Mouse (Mus musculus) CH12.LX (cell line): ENCODE measurements around the gene Il27. TPM values are rescaled to one million over a fixed set of nuclear protein-coding genes. Genes with fewer than 3 reads are reported as not detected.
A peak's percentile ranks its signal among the peaks of the same experiment; 100 is the strongest.

Experiments
- DNase-seq: peaks from one replicate; pipeline ENCODE4 v3.0.0-alpha.2; 2013; ENCODE audit errors: extremely low read depth
- H3K27ac ChIP-seq: 2 replicates; pipeline ENCODE4 v1.5.1; 2012; ENCODE audit warnings: low read depth, mild to moderate bottlenecking, control low read depth, moderate library complexity; ENCODE audit not compliant: insufficient read depth
- H3K27me3 ChIP-seq: replicated peaks from 2 replicates; pipeline ENCODE3; 2012; ENCODE audit warnings: inconsistent platforms
- H3K36me3 ChIP-seq, 2 experiments: replicated peaks in 1 of 2; 2 replicates each; pipeline versions ENCODE3 to v1.6.1; 2012; ENCODE audit warnings: inconsistent platforms in 1 of 2, low read length in 1 of 2, mild to moderate bottlenecking in 1 of 2, mixed read lengths in 1 of 2, moderate library complexity in 1 of 2; ENCODE audit not compliant: control insufficient read depth in 1 of 2, insufficient read depth in 1 of 2
- H3K4me1 ChIP-seq, 2 experiments: 2 replicates each; pipeline ENCODE4 v1.6.1; 2012; ENCODE audit warnings: inconsistent platforms in 1 of 2, moderate library complexity in 1 of 2; ENCODE audit not compliant: insufficient read depth in 2 of 2, control insufficient read depth in 1 of 2
- H3K4me2 ChIP-seq: 2 replicates; pipeline ENCODE4 v1.6.1; 2012; ENCODE audit warnings: low read depth, mild to moderate bottlenecking, control low read depth; ENCODE audit not compliant: poor library complexity, insufficient read depth, severe bottlenecking
- H3K4me3 ChIP-seq, 3 experiments: fragments of 150-350 bp in 1 of 3; sonication (generic) in 1 of 3; replicated peaks in 1 of 3; 2 replicates each; pipeline versions ENCODE3 to v1.5.1; 2011 to 2012; ENCODE audit warnings: low read depth in 2 of 3, low read length in 2 of 3, mild to moderate bottlenecking in 2 of 3, moderate library complexity in 2 of 3, control low read depth in 1 of 3, improper control_type of control experiment in 1 of 3, inconsistent platforms in 1 of 3, mixed read lengths in 1 of 3; ENCODE audit not compliant: poor library complexity in 1 of 3
- H3K79me2 ChIP-seq: replicated peaks from 2 replicates; pipeline ENCODE4 v1.6.1; 2012; ENCODE audit warnings: mild to moderate bottlenecking, moderate library complexity; ENCODE audit not compliant: control insufficient read depth, poor library complexity, insufficient read depth, severe bottlenecking; ENCODE audit errors: extremely low read depth
- H3K9ac ChIP-seq: 2 replicates; pipeline ENCODE4 v1.6.1; 2012; ENCODE audit warnings: low read depth, mild to moderate bottlenecking, control low read depth, moderate library complexity; ENCODE audit not compliant: insufficient read depth
- H3K9me3 ChIP-seq: replicated peaks from 2 replicates; pipeline ENCODE3; 2012; ENCODE audit warnings: low read length, inconsistent platforms, mixed read lengths
- CHD1 ChIP-seq: IDR thresholded peaks from 2 replicates; pipeline ENCODE4 v1.6.1; 2012; ENCODE audit warnings: low read depth, low read length, improper control_type of control experiment, inconsistent platforms
- CTCF ChIP-seq, 2 experiments: IDR thresholded peaks in 1 of 2; conservative IDR thresholded peaks in 1 of 2; 2 replicates each; pipeline ENCODE4 v1.5.1; 2011 to 2012; ENCODE audit warnings: low read depth in 2 of 2, low read length in 2 of 2, improper control_type of control experiment in 1 of 2, inconsistent platforms in 1 of 2, mild to moderate bottlenecking in 1 of 2, moderate library complexity in 1 of 2
- E2F4 ChIP-seq: IDR thresholded peaks from 2 replicates; pipeline ENCODE4 v1.6.1; 2011; ENCODE audit warnings: low read depth, low read length, improper control_type of control experiment; ENCODE audit not compliant: insufficient replicate concordance
- ETS1 ChIP-seq: conservative IDR thresholded peaks from 2 replicates; pipeline ENCODE4 v1.6.1; 2012; ENCODE audit warnings: low read depth, mild to moderate bottlenecking, inconsistent platforms, low read length, improper control_type of control experiment, moderate library complexity
- GABPA ChIP-seq: IDR thresholded peaks from 2 replicates; pipeline ENCODE4 v1.6.1; 2012; ENCODE audit warnings: low read depth, low read length, improper control_type of control experiment, inconsistent platforms; ENCODE audit not compliant: insufficient replicate concordance
- HCFC1 ChIP-seq: IDR thresholded peaks from 2 replicates; pipeline ENCODE4 v1.6.1; 2012; ENCODE audit warnings: low read depth, mild to moderate bottlenecking, inconsistent platforms, low read length, improper control_type of control experiment
- IRF4 ChIP-seq: IDR thresholded peaks from 2 replicates; pipeline ENCODE4 v1.6.1; 2014; ENCODE audit warnings: low read depth, mild to moderate bottlenecking, inconsistent platforms, low read length, improper control_type of control experiment
- JUN ChIP-seq: IDR thresholded peaks from 2 replicates; pipeline ENCODE4 v1.6.1; 2011; ENCODE audit warnings: low read depth, mild to moderate bottlenecking, low read length, improper control_type of control experiment, moderate library complexity; ENCODE audit not compliant: insufficient read depth
- JUND ChIP-seq: conservative IDR thresholded peaks from 2 replicates; pipeline ENCODE4 v1.6.1; 2011; ENCODE audit warnings: low read depth, low read length, improper control_type of control experiment
- MAX ChIP-seq: IDR thresholded peaks from 2 replicates; pipeline ENCODE4 v1.6.1; 2011; ENCODE audit warnings: low read length, improper control_type of control experiment
- MAZ ChIP-seq: IDR thresholded peaks from 2 replicates; pipeline ENCODE4 v1.6.1; 2012; ENCODE audit warnings: low read depth, mild to moderate bottlenecking, inconsistent platforms, low read length, improper control_type of control experiment, moderate library complexity
- MEF2A ChIP-seq: IDR thresholded peaks from 2 replicates; pipeline ENCODE4 v1.6.1; 2014; ENCODE audit warnings: low read depth, mild to moderate bottlenecking, inconsistent platforms, low read length, improper control_type of control experiment, borderline replicate concordance
- NELFE ChIP-seq: IDR thresholded peaks from 2 replicates; pipeline ENCODE4 v1.6.1; 2011; ENCODE audit warnings: low read depth, low read length, improper control_type of control experiment
- PAX5 ChIP-seq: IDR thresholded peaks from 2 replicates; pipeline ENCODE4 v1.6.1; 2012; ENCODE audit warnings: low read length, inconsistent platforms, mixed read lengths
- POLR2A ChIP-seq: IDR thresholded peaks from 2 replicates; pipeline ENCODE4 v1.6.1; 2011; ENCODE audit warnings: low read depth, mild to moderate bottlenecking, improper control_type of control experiment, low read length
- POLR2AphosphoS2 ChIP-seq: IDR thresholded peaks from 2 replicates; pipeline ENCODE4 v1.6.1; 2011; ENCODE audit warnings: low read depth, low read length, improper control_type of control experiment
- RAD21 ChIP-seq: IDR thresholded peaks from 2 replicates; pipeline ENCODE4 v1.6.1; 2011; ENCODE audit warnings: low read depth, mild to moderate bottlenecking, low read length, improper control_type of control experiment, moderate library complexity
- SIN3A ChIP-seq: IDR thresholded peaks from 2 replicates; pipeline ENCODE4 v1.6.1; 2012; ENCODE audit warnings: low read length, improper control_type of control experiment, inconsistent platforms
- SMC3 ChIP-seq: IDR thresholded peaks from 2 replicates; pipeline ENCODE4 v1.6.1; 2011; ENCODE audit warnings: low read depth, low read length, improper control_type of control experiment
- TBP ChIP-seq: conservative IDR thresholded peaks from 2 replicates; pipeline ENCODE4 v1.6.1; 2011; ENCODE audit warnings: low read depth, low read length, improper control_type of control experiment
- TCF12 ChIP-seq: IDR thresholded peaks from 2 replicates; pipeline ENCODE4 v1.6.1; 2014; ENCODE audit warnings: low read depth, mild to moderate bottlenecking, inconsistent platforms, low read length, improper control_type of control experiment
- UBTF ChIP-seq: IDR thresholded peaks from 2 replicates; pipeline ENCODE4 v1.6.1; 2012; ENCODE audit warnings: low read depth, mild to moderate bottlenecking, inconsistent platforms, low read length, improper control_type of control experiment, moderate library complexity
- USF1 ChIP-seq: IDR thresholded peaks from 2 replicates; pipeline ENCODE4 v1.6.1; 2014; ENCODE audit warnings: low read depth, mild to moderate bottlenecking, inconsistent platforms, low read length, improper control_type of control experiment
- USF2 ChIP-seq: conservative IDR thresholded peaks from 2 replicates; pipeline ENCODE4 v1.6.1; 2011; ENCODE audit warnings: low read depth, low read length, improper control_type of control experiment
- ZC3H11A ChIP-seq: IDR thresholded peaks from 2 replicates; pipeline ENCODE4 v1.6.1; 2012; ENCODE audit warnings: low read depth, mild to moderate bottlenecking, inconsistent platforms, low read length, improper control_type of control experiment
- ZMIZ1 ChIP-seq: IDR thresholded peaks from 2 replicates; pipeline ENCODE4 v1.6.1; 2012; ENCODE audit warnings: low read depth, mild to moderate bottlenecking, inconsistent platforms, low read length, improper control_type of control experiment
- dilution Hi-C: fragments of 300-500 bp; cut with MboI; formaldehyde crosslinking; loops from 2 replicates; pipeline ENCODE4 v1.14.3; 2020; ENCODE audit warnings: low sequenced_read_pairs; ENCODE audit not compliant: extremely low pct_unique_long_range_greater_than_20kb, extremely low pct_ligation_motif_present
- in situ Hi-C: fragments of 300-500 bp; cut with MboI; formaldehyde crosslinking; loops from 3 replicates; pipeline ENCODE4 v1.14.3; 2019; ENCODE audit warnings: low sequenced_read_pairs, low pct_ligation_motif_present, low pct_unique_long_range_greater_than_20kb, mixed read lengths
- polyA plus RNA-seq: library from polyadenylated mRNA; unstranded; fragments of >175 nt; gene quantifications from 2 replicates; pipeline ENCODE4 v1.2.1, GENCODE M21; 2012; ENCODE audit warnings: low read depth; ENCODE audit not compliant: insufficient read length
- total RNA-seq, 2 experiments: library from RNA; depleted of rRNA; stranded (reverse); fragments of 300-350 nt in 1 of 2; fragments of >200 nt in 1 of 2; gene quantifications; 2 replicates each; pipeline ENCODE4 v1.2.3; 2012 to 2014

Gene Il27
- total and polyA plus RNA-seq, 3 experiments: 0.31 TPM; not detected in 2

DNA sequence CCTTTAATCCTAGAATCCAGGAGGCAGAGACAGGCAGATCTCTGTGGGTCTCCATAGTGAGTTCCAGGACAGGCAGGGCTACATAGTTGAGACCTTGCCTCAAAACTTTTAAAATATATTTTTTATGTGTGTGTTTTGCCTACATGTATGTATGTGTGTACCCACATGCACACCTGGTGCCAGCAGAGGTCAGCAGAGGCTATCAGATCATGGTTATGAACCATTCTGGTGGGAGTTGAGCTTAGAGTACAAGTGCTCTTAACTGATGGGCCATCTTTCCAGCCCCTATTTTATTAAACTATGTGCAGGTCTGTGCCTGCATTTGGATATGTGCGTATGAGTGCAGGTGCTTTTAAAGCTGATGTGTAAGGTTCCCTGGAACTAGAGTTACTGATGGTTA, 39.9 kb downstream of the Il27 start:
- in situ Hi-C loops: no loop called here

DNA sequence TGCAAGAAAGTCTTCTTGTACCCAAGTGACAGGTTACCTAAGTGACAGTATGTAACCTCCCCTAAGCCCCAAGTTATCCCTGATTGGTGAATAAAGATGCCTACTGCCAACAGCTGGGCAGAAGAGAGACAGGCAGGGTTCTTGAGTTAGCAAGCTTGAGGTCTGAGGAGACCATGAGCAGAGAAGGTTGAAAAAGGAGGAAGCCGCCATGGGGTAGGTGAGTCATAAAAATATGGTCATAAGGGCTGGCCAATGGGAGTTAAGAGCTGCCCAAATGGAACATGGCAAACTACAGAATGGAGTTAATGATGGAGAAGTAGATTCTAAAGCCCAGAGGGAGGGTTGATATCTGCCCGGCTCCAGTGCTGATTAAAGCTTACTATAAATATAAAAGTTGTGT, 49.1 kb downstream of the Il27 start:
- Histone ChIP-seq H3K4me3 (no peak overlapping the region), H3K27ac (no peak overlapping the region), H3K36me3 (peaks cover 60 to 88% of the 10 kb centered on the region in 2 experiments), H3K9me3 (no peaks in the 10 kb centered on the region), H3K9ac (no peak overlapping the region), H3K27me3 (no peaks in the 10 kb centered on the region), H3K4me2 (no peak overlapping the region), H3K4me1 (no peaks in the 10 kb centered on the region), H3K79me2 (no peaks in the 10 kb centered on the region; the same call in 1 of the 2 replicates)
- dilution Hi-C loops (no loop called here), in situ Hi-C loops (no loop called here)
- TF ChIP-seq E2F4 (no peak), PAX5 (no peak), MAZ (no peak), TBP (no peak), ZMIZ1 (no peak), CHD1 (no peak), POLR2A (no peak), MEF2A (no peak), MAX (no peak), POLR2AphosphoS2 (no peak), SIN3A (no peak), ZC3H11A (no peak), UBTF (no peak), HCFC1 (no peak), NELFE (no peak), TCF12 (no peak), USF2 (no peak), SMC3 (no peak), JUN (no peak)
- DNase-seq: no peak

More for the DNA sequence above, 39.9 kb downstream of the Il27 start:
- dilution Hi-C loops: no loop called here
- H3K9me3 ChIP-seq: no peaks in the 10 kb centered on the region
- no peak for DNase-seq
- peaks cover 19% of the 10 kb centered on the region for H3K79me2 ChIP-seq
- no peak overlapping the region for H3K9ac ChIP-seq
- TF ChIP-seq RAD21 (peak; percentile 28), ETS1 (no peak), CHD1 (no peak), TCF12 (no peak), SIN3A (no peak), IRF4 (no peak), GABPA (no peak), JUND (no peak), PAX5 (no peak), USF2 (no peak), UBTF (no peak), CTCF (conservative IDR thresholded peaks at IDR 0.05 in 1 of 2, IDR thresholded peaks at IDR 0.05 in 1 of 2; ENCODE audit: low read depth in 2 of 2, low read length in 2 of 2) (peak in 1 of 2 experiments; percentile 54; a peak in 2 of 4 replicates), SMC3 (peak; percentile 32), ZMIZ1 (no peak), USF1 (no peak), JUN (no peak)
- peaks cover 83 to 96% of the 10 kb centered on the region in 2 experiments for H3K36me3 ChIP-seq
- H3K27ac ChIP-seq: no peak overlapping the region
- no peak overlapping the region for H3K4me2 ChIP-seq
- H3K4me1 ChIP-seq: no peaks in the 10 kb centered on the region
- H3K27me3 ChIP-seq: no peaks in the 10 kb centered on the region
- H3K4me3 ChIP-seq: no peak overlapping the region
